Mouse (Mus musculus): Measurements from ENCODE around the gene 2900026A02Rik. TPM values are rescaled to one million over a fixed set of nuclear protein-coding genes. Genes with fewer than 3 reads are reported as not detected.

The 2900026A02Rik gene
- polyA plus RNA-seq, 1 experiment: 5.9 TPM

DNA sequence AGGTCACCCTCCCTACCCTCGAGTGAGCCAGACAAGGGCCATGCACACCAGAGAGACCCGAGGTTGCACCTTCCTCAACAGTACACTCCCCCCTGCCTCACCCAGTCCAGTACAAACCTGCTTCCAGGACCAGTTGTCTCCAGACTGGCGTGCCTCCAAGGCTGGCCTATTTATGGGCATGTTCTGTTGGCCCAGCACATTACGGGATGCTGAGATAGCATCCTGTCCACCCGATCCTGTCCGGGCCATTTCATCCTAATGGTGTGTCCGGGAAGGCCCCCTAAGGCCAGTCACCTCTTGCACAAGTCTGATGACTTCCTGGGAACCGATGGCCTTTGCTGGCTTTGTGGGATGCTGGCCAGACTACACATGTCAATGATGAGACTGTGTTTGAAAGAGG, 139.6 kb downstream of the 2900026A02Rik start, which contains the start of gene Crybb3:
Crybb3 (minus strand) TSS at position 146 of the 400 bp plus-strand sequence.
- Histone ChIP-seq H3K27ac (ENCODE audit: insufficient read depth, low read depth, low read length) (no peak within 1 kb of the TSS), H3K4me3 (ENCODE audit: insufficient read depth, low read length) (no peak within 1 kb of the TSS), H3K4me1 (ENCODE audit: control insufficient read depth, insufficient read depth, low read length) (no peaks in the 10 kb centered on the region)
- TF ChIP-seq CTCF (IDR thresholded peaks at IDR 0.05; ENCODE audit: low read depth, low read length): no peak
- TF ChIP-seq POLR2A (IDR thresholded peaks at IDR 0.05; ENCODE audit: borderline replicate concordance, low read depth, low read length): no peak

DNA sequence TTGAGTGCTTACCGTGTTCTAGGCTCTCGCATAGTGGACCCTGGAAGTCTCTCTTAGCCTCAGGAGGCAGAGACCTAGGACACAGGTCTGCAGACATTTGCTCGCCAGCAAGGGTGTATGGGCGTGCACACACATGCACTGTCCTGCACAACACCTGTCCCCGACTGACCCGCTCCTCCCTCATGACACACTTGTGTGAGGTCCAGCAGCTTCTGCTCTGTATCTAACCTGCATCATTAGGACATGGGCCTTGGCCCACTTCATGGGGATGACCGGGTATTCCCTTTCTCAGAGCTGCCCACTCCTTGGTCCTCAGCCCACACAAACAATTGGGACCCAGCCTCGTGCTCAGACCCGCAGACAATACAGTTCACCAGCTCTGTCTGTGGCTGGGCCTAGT, 140.0 kb downstream of the 2900026A02Rik start:
- no peak overlapping the region for H3K27ac ChIP-seq (ENCODE audit: insufficient read depth, low read depth, low read length)
- no peaks in the 10 kb centered on the region for H3K4me1 ChIP-seq (ENCODE audit: control insufficient read depth, insufficient read depth, low read length)
- TF ChIP-seq CTCF (IDR thresholded peaks at IDR 0.05; ENCODE audit: low read depth, low read length) (no peak), POLR2A (IDR thresholded peaks at IDR 0.05; ENCODE audit: borderline replicate concordance, low read depth, low read length) (no peak)
- H3K4me3 ChIP-seq (ENCODE audit: insufficient read depth, low read length): no peak overlapping the region

DNA sequence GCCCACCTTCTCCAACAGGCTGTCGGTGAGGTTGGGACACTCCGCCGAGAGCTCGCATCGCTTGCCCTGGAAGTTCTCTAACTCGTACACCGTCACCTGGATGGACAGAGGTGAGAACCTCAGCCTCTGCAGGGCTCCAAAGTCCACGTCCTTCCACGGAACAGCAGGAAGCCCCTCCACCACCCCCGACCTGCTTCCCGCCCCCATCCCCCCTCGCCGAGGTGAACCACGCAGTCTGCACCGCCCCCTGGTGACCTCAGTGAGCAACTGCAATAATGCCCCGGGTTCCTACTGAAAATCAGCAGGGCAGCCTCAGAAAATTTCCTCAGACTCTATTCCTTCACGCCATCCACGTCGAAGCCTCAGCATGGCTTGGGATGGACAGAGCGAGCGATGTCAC, 141.3 kb downstream of the 2900026A02Rik start:
- Histone ChIP-seq H3K4me1 (ENCODE audit: control insufficient read depth, insufficient read depth, low read length) (no peaks in the 10 kb centered on the region), H3K27ac (ENCODE audit: insufficient read depth, low read depth, low read length) (no peak overlapping the region), H3K4me3 (ENCODE audit: insufficient read depth, low read length) (no peak overlapping the region)
- no peak for TF ChIP-seq POLR2A (IDR thresholded peaks at IDR 0.05; ENCODE audit: borderline replicate concordance, low read depth, low read length)
- peak; percentile 57 for TF ChIP-seq CTCF (IDR thresholded peaks at IDR 0.05; ENCODE audit: low read depth, low read length)

DNA sequence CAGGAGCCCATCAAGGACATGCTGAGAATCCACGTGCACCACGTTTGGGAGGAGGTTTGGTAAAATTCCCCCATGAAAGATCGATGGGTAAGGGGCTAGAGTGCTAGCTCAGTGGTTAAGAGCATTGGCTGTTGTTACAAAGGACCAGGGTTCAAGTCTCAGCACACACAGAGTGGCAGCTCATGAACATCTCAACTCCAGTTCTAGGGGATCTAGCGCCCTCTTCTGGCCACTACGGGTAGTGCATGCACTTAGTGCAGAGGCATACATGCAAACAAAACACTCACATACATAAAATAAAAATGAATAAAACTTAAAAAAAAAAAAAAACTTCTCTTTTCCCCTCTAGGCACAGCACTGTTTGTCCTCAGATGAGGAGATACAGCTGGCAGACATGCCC, 142.3 kb downstream of the 2900026A02Rik start:
- Histone ChIP-seq H3K4me3 (ENCODE audit: insufficient read depth, low read length) (no peak overlapping the region), H3K27ac (ENCODE audit: insufficient read depth, low read depth, low read length) (no peak overlapping the region), H3K4me1 (ENCODE audit: control insufficient read depth, insufficient read depth, low read length) (no peaks in the 10 kb centered on the region)
- TF ChIP-seq CTCF (IDR thresholded peaks at IDR 0.05; ENCODE audit: low read depth, low read length): peak; percentile 78; the same call in 1 of the 2 replicates
- TF ChIP-seq POLR2A (IDR thresholded peaks at IDR 0.05; ENCODE audit: borderline replicate concordance, low read depth, low read length): no peak

DNA sequence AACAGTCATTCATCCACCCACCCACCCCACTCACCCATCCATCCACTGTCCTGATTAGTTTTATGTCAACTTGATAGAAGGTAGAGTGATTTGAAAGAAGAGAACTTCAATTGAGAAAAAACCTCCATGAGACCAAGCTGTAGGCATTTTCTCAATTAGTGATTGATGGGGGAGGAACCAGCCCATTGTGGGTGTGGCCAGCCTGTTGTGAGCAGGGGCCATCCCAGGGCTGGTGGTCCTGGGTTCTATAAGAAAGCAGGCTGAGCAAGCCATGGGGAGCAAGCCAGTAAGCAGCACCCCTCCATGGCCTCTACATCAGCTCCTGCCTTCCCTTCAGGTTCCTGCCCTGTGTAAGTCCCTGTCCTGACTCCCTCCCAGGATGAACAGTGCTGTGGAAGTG, 151.0 kb downstream of the 2900026A02Rik start, which contains the start of gene Crybb2:
Crybb2 (minus strand) TSS at position 101 of the 400 bp plus-strand sequence.
- Histone ChIP-seq H3K4me1 (ENCODE audit: control insufficient read depth, insufficient read depth, low read length) (no peaks in the 10 kb centered on the region), H3K4me3 (ENCODE audit: insufficient read depth, low read length) (no peak within 1 kb of the TSS), H3K27ac (ENCODE audit: insufficient read depth, low read depth, low read length) (no peak within 1 kb of the TSS)
- no peak for TF ChIP-seq CTCF (IDR thresholded peaks at IDR 0.05; ENCODE audit: low read depth, low read length)
- TF ChIP-seq POLR2A (IDR thresholded peaks at IDR 0.05; ENCODE audit: borderline replicate concordance, low read depth, low read length): no peak

DNA sequence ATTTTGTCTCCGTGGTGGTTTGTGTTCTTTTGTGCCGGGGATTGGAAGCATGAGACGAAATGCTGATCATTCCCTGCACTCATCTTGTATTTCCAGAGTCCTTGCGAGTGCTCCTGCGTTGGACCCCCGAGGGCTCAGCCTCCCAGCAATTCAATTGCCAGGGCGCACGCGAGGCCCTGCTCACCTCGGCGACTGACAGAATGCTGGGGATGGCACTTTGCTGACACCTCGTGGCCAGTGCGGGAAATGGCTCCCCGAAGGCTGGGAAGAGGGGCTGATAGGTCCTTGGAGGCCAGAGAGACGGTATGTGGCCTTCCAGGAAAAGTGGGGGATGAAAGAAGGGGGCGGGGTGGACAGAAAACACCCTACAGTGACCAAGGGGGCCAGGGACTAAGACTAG, 166.7 kb downstream of the 2900026A02Rik start:
- H3K4me1 ChIP-seq (ENCODE audit: control insufficient read depth, insufficient read depth, low read length): no peaks in the 10 kb centered on the region
- H3K27ac ChIP-seq (ENCODE audit: insufficient read depth, low read depth, low read length): no peak overlapping the region
- no peak for TF ChIP-seq POLR2A (IDR thresholded peaks at IDR 0.05; ENCODE audit: borderline replicate concordance, low read depth, low read length)
- TF ChIP-seq CTCF (IDR thresholded peaks at IDR 0.05; ENCODE audit: low read depth, low read length): peak; percentile 94
- no peak overlapping the region for H3K4me3 ChIP-seq (ENCODE audit: insufficient read depth, low read length)

DNA sequence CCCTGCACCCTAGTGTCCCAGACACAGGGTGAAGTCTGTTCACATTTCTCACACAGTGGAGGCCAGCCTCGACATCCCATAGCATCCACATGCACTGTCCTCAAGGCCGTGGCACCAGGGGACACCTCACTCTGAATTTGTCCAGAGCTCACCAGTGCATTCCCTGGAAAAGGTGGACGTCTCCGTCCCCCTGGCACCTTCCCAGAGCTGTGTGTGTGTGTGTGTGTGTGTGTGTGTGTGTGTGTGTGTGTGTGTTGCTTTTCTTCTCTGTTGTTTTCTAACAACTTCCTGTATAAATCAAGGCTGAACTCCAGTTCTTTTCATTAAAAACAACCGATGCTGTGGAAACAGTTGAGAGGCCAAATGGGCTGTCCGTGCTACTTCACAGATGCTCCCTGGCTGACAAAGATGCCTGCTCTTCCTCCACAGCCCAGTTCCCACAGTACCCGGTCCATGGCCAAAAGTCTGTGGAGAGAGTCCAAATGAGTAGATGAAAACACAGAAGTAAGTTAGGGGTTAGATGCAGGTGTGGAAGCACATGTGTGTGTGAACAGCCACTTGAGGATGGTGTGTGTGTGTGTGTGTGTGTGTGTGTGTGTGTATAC, 170.4 kb downstream of the 2900026A02Rik start:
- no peaks in the 10 kb centered on the region for H3K4me1 ChIP-seq (ENCODE audit: control insufficient read depth, insufficient read depth, low read length)

DNA sequence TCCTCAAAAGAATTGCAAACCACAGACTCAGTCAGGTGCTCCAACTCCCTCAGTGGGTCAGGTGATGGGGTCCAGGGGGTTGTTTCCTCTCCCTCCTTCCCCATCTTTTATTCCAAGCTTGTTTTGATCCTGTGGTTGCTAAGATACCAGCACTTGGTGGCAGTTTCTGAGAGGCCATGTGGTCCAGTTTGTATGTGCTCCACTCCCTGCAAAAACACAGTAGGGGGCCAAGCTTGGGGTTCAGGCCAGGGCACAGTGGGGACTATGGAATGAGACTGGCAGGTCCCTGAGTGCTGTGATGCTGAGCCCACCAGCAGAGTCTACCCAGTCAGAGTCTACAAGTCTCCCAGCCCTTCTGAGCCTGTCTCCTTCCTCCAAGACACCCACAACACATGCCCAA, 171.2 kb downstream of the 2900026A02Rik start:
- Histone ChIP-seq H3K4me3 (ENCODE audit: insufficient read depth, low read length) (no peak overlapping the region), H3K4me1 (ENCODE audit: control insufficient read depth, insufficient read depth, low read length) (no peaks in the 10 kb centered on the region), H3K27ac (ENCODE audit: insufficient read depth, low read depth, low read length) (no peak overlapping the region)
- TF ChIP-seq POLR2A (IDR thresholded peaks at IDR 0.05; ENCODE audit: borderline replicate concordance, low read depth, low read length) (no peak), CTCF (IDR thresholded peaks at IDR 0.05; ENCODE audit: low read depth, low read length) (no peak)

More for the DNA sequence above, 170.4 kb downstream of the 2900026A02Rik start:
- no peak overlapping the region for H3K27ac ChIP-seq (ENCODE audit: insufficient read depth, low read depth, low read length)
- TF ChIP-seq POLR2A (IDR thresholded peaks at IDR 0.05; ENCODE audit: borderline replicate concordance, low read depth, low read length) (no peak), CTCF (IDR thresholded peaks at IDR 0.05; ENCODE audit: low read depth, low read length) (no peak)
- no peak overlapping the region for H3K4me3 ChIP-seq (ENCODE audit: insufficient read depth, low read length)

GRCm38 (mm10) chr5:113045511-113046273, 175.3 kb downstream of the 2900026A02Rik start:
- Histone ChIP-seq H3K4me1 (ENCODE audit: control insufficient read depth, insufficient read depth, low read length) (no peaks in the 10 kb centered on the region), H3K4me3 (ENCODE audit: insufficient read depth, low read length) (no peak overlapping the region), H3K27ac (ENCODE audit: insufficient read depth, low read depth, low read length) (no peak overlapping the region)
- TF ChIP-seq POLR2A (IDR thresholded peaks at IDR 0.05; ENCODE audit: borderline replicate concordance, low read depth, low read length) (no peak), CTCF (IDR thresholded peaks at IDR 0.05; ENCODE audit: low read depth, low read length) (no peak)

GRCm38 (mm10) chr5:113043531-113043930, 177.5 kb downstream of the 2900026A02Rik start:
- H3K4me3 ChIP-seq (ENCODE audit: insufficient read depth, low read length): no peak overlapping the region
- TF ChIP-seq CTCF (IDR thresholded peaks at IDR 0.05; ENCODE audit: low read depth, low read length) (no peak), POLR2A (IDR thresholded peaks at IDR 0.05; ENCODE audit: borderline replicate concordance, low read depth, low read length) (no peak)
- no peak overlapping the region for H3K27ac ChIP-seq (ENCODE audit: insufficient read depth, low read depth, low read length)
- no peaks in the 10 kb centered on the region for H3K4me1 ChIP-seq (ENCODE audit: control insufficient read depth, insufficient read depth, low read length)

All from bone marrow macrophage, adult 2 months (primary cell).